Mouse (Mus musculus) CH12.LX (cell line): ENCODE data around the gene Bend3. TPM values are rescaled to one million over a fixed set of nuclear protein-coding genes. Genes with fewer than 3 reads are reported as not detected.

Experiments
- DNase-seq: peaks from one replicate; pipeline ENCODE4 v3.0.0-alpha.2; 2013; ENCODE audit errors: extremely low read depth
- H3K27ac ChIP-seq: 2 replicates; pipeline ENCODE4 v1.5.1; 2012; ENCODE audit warnings: low read depth, mild to moderate bottlenecking, control low read depth, moderate library complexity; ENCODE audit not compliant: insufficient read depth
- H3K27me3 ChIP-seq: replicated peaks from 2 replicates; pipeline ENCODE3; 2012; ENCODE audit warnings: inconsistent platforms
- H3K36me3 ChIP-seq, 2 experiments: replicated peaks in 1 of 2; 2 replicates each; pipeline versions ENCODE3 to v1.6.1; 2012; ENCODE audit warnings: inconsistent platforms in 1 of 2, low read length in 1 of 2, mild to moderate bottlenecking in 1 of 2, mixed read lengths in 1 of 2, moderate library complexity in 1 of 2; ENCODE audit not compliant: control insufficient read depth in 1 of 2, insufficient read depth in 1 of 2
- H3K4me1 ChIP-seq, 2 experiments: 2 replicates each; pipeline ENCODE4 v1.6.1; 2012; ENCODE audit warnings: inconsistent platforms in 1 of 2, moderate library complexity in 1 of 2; ENCODE audit not compliant: insufficient read depth in 2 of 2, control insufficient read depth in 1 of 2
- H3K4me2 ChIP-seq: 2 replicates; pipeline ENCODE4 v1.6.1; 2012; ENCODE audit warnings: low read depth, mild to moderate bottlenecking, control low read depth; ENCODE audit not compliant: poor library complexity, insufficient read depth, severe bottlenecking
- H3K4me3 ChIP-seq, 3 experiments: fragments of 150-350 bp in 1 of 3; sonication (generic) in 1 of 3; replicated peaks in 1 of 3; 2 replicates each; pipeline versions ENCODE3 to v1.5.1; 2011 to 2012; ENCODE audit warnings: low read depth in 2 of 3, low read length in 2 of 3, mild to moderate bottlenecking in 2 of 3, moderate library complexity in 2 of 3, control low read depth in 1 of 3, improper control_type of control experiment in 1 of 3, inconsistent platforms in 1 of 3, mixed read lengths in 1 of 3; ENCODE audit not compliant: poor library complexity in 1 of 3
- H3K79me2 ChIP-seq: replicated peaks from 2 replicates; pipeline ENCODE4 v1.6.1; 2012; ENCODE audit warnings: mild to moderate bottlenecking, moderate library complexity; ENCODE audit not compliant: control insufficient read depth, poor library complexity, insufficient read depth, severe bottlenecking; ENCODE audit errors: extremely low read depth
- H3K9ac ChIP-seq: 2 replicates; pipeline ENCODE4 v1.6.1; 2012; ENCODE audit warnings: low read depth, mild to moderate bottlenecking, control low read depth, moderate library complexity; ENCODE audit not compliant: insufficient read depth
- H3K9me3 ChIP-seq: replicated peaks from 2 replicates; pipeline ENCODE3; 2012; ENCODE audit warnings: low read length, inconsistent platforms, mixed read lengths
- BHLHE40 ChIP-seq: IDR thresholded peaks from 2 replicates; pipeline ENCODE4 v1.6.1; 2011; ENCODE audit warnings: mild to moderate bottlenecking, low read depth, low read length, improper control_type of control experiment
- CHD1 ChIP-seq: IDR thresholded peaks from 2 replicates; pipeline ENCODE4 v1.6.1; 2012; ENCODE audit warnings: low read depth, low read length, improper control_type of control experiment, inconsistent platforms
- CHD2 ChIP-seq: IDR thresholded peaks from 2 replicates; pipeline ENCODE4 v1.6.1; 2011; ENCODE audit warnings: low read length, improper control_type of control experiment
- CTCF ChIP-seq, 2 experiments: IDR thresholded peaks in 1 of 2; conservative IDR thresholded peaks in 1 of 2; 2 replicates each; pipeline ENCODE4 v1.5.1; 2011 to 2012; ENCODE audit warnings: low read depth in 2 of 2, low read length in 2 of 2, improper control_type of control experiment in 1 of 2, inconsistent platforms in 1 of 2, mild to moderate bottlenecking in 1 of 2, moderate library complexity in 1 of 2
- EP300 ChIP-seq: IDR thresholded peaks from 2 replicates; pipeline ENCODE4 v1.6.1; 2011; ENCODE audit warnings: low read length, improper control_type of control experiment
- HCFC1 ChIP-seq: IDR thresholded peaks from 2 replicates; pipeline ENCODE4 v1.6.1; 2012; ENCODE audit warnings: low read depth, mild to moderate bottlenecking, inconsistent platforms, low read length, improper control_type of control experiment
- MAX ChIP-seq: IDR thresholded peaks from 2 replicates; pipeline ENCODE4 v1.6.1; 2011; ENCODE audit warnings: low read length, improper control_type of control experiment
- MAZ ChIP-seq: IDR thresholded peaks from 2 replicates; pipeline ENCODE4 v1.6.1; 2012; ENCODE audit warnings: low read depth, mild to moderate bottlenecking, inconsistent platforms, low read length, improper control_type of control experiment, moderate library complexity
- MEF2A ChIP-seq: IDR thresholded peaks from 2 replicates; pipeline ENCODE4 v1.6.1; 2014; ENCODE audit warnings: low read depth, mild to moderate bottlenecking, inconsistent platforms, low read length, improper control_type of control experiment, borderline replicate concordance
- MYC ChIP-seq: IDR thresholded peaks from 2 replicates; pipeline ENCODE4 v1.6.1; 2011; ENCODE audit warnings: low read depth, mild to moderate bottlenecking, improper control_type of control experiment, low read length
- PAX5 ChIP-seq: IDR thresholded peaks from 2 replicates; pipeline ENCODE4 v1.6.1; 2012; ENCODE audit warnings: low read length, inconsistent platforms, mixed read lengths
- RAD21 ChIP-seq: IDR thresholded peaks from 2 replicates; pipeline ENCODE4 v1.6.1; 2011; ENCODE audit warnings: low read depth, mild to moderate bottlenecking, low read length, improper control_type of control experiment, moderate library complexity
- SIN3A ChIP-seq: IDR thresholded peaks from 2 replicates; pipeline ENCODE4 v1.6.1; 2012; ENCODE audit warnings: low read length, improper control_type of control experiment, inconsistent platforms
- SMC3 ChIP-seq: IDR thresholded peaks from 2 replicates; pipeline ENCODE4 v1.6.1; 2011; ENCODE audit warnings: low read depth, low read length, improper control_type of control experiment
- ZC3H11A ChIP-seq: IDR thresholded peaks from 2 replicates; pipeline ENCODE4 v1.6.1; 2012; ENCODE audit warnings: low read depth, mild to moderate bottlenecking, inconsistent platforms, low read length, improper control_type of control experiment
- ZKSCAN1 ChIP-seq: IDR thresholded peaks from 2 replicates; pipeline ENCODE4 v1.6.1; 2012; ENCODE audit warnings: low read depth, inconsistent platforms, low read length, improper control_type of control experiment, borderline replicate concordance
- ZMIZ1 ChIP-seq: IDR thresholded peaks from 2 replicates; pipeline ENCODE4 v1.6.1; 2012; ENCODE audit warnings: low read depth, mild to moderate bottlenecking, inconsistent platforms, low read length, improper control_type of control experiment
- dilution Hi-C: fragments of 300-500 bp; cut with MboI; formaldehyde crosslinking; loops from 2 replicates; pipeline ENCODE4 v1.14.3; 2020; ENCODE audit warnings: low sequenced_read_pairs; ENCODE audit not compliant: extremely low pct_unique_long_range_greater_than_20kb, extremely low pct_ligation_motif_present
- in situ Hi-C: fragments of 300-500 bp; cut with MboI; formaldehyde crosslinking; loops from 3 replicates; pipeline ENCODE4 v1.14.3; 2019; ENCODE audit warnings: low sequenced_read_pairs, low pct_ligation_motif_present, low pct_unique_long_range_greater_than_20kb, mixed read lengths
- polyA plus RNA-seq: library from polyadenylated mRNA; unstranded; fragments of >175 nt; gene quantifications from 2 replicates; pipeline ENCODE4 v1.2.1, GENCODE M21; 2012; ENCODE audit warnings: low read depth; ENCODE audit not compliant: insufficient read length
- total RNA-seq, 2 experiments: library from RNA; depleted of rRNA; stranded (reverse); fragments of 300-350 nt in 1 of 2; fragments of >200 nt in 1 of 2; gene quantifications; 2 replicates each; pipeline ENCODE4 v1.2.3; 2012 to 2014

Gene Bend3
- total and polyA plus RNA-seq, 3 experiments: 7.4 to 18.9 (median 8.7) TPM

DNA sequence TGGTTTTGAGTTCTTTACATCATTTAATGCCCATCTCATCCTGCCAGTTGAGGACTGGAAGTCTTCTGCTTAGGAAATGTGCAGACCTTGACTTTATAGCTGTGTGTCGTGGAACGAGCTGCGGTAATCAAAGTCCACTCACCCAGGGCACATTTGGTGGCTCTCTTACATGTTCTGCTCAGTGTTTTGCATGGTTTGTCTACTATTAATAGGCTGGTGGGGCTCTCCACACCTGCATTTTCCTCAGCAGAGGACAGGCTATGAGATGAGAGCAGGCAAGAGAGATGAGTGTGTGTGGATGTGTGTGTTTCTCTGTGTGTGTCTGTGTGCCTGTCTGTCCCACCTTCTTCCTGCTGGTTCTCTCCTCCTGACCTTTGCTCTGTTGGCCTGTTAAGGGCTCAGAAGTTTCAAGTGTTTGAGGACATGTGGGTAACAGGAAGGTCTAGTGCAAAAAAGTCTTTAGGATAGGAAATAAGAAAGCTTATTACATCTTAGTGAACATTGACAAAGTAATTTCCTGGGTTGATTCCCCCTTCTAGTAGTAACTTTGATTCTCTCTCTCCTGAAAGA is 8.9 kb downstream of the Bend3 start (continued):
- TF ChIP-seq EP300 (0 out of 2 replicates have a peak, but pooled peaks have one; percentile 22), SIN3A (no peak), BHLHE40 (no peak), SMC3 (no peak), MYC (no peak), RAD21 (no peak), MAX (no peak)

DNA sequence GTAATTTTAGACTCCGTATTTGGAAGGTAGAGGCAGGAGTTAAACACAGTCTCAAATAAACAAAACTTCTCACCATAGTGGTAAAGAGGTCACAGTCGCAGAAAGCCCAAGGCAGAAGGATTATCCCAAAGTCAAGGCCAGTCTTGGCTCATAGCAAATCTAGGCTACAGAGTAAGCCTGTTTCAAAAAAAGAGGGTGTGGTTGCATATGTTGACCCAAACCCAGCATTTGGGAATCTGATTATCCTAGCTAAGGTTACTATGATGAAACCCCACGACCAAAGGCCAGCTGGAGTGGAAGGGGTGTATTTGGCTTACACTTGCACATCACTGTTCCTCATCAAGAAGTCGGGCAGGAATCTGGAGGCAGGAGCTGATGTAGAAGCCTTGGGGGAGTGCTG is 9.6 kb downstream of the Bend3 start:
- no peak for DNase-seq
- in situ Hi-C loops (no loop called here), dilution Hi-C loops (no loop called here)
- no peak overlapping the region for H3K27ac ChIP-seq
- TF ChIP-seq ZC3H11A (no peak), MEF2A (no peak), MAZ (no peak), MYC (no peak), EP300 (no peak), CHD2 (no peak), ZKSCAN1 (no peak), RAD21 (no peak), SIN3A (no peak)
- TF ChIP-seq, all 38 proteins: peak for 0
- H3K4me3 ChIP-seq: no peak overlapping the region
- no peaks in the 10 kb centered on the region for H3K9me3 ChIP-seq
- no peaks in the 10 kb centered on the region for H3K27me3 ChIP-seq
- no peak overlapping the region for H3K9ac ChIP-seq
- no peak overlapping the region for H3K4me2 ChIP-seq
- H3K4me1 ChIP-seq: peaks cover 36 to 81% of the 10 kb centered on the region in 2 experiments
- peaks cover 0 to 16% of the 10 kb centered on the region in 2 experiments for H3K36me3 ChIP-seq
- peaks cover 48% of the 10 kb centered on the region for H3K79me2 ChIP-seq

DNA sequence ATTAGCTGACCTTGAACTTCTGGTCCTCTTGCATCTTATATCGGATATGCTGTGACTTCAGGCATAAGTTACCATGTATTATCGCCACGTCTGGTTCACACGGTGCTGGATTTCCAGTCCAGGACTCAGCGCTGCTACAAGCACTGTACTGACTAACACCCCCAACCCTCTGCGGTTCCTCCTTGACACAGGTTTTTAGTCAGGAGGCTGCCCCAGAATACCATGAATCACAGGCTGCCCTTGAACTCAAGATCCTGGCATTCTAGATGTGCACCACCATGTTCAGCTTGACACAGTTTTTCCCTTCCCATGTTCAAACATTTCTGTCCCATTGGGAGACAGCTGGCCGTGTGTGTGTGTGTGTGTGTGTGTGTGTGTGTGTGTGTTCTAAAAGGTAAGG is 10.5 kb downstream of the Bend3 start:
- Histone ChIP-seq H3K9ac (no peak overlapping the region), H3K9me3 (no peaks in the 10 kb centered on the region), H3K4me1 (peaks cover 31 to 73% of the 10 kb centered on the region in 2 experiments), H3K27me3 (no peaks in the 10 kb centered on the region), H3K36me3 (peaks cover 1 to 23% of the 10 kb centered on the region in 2 experiments), H3K27ac (no peak overlapping the region), H3K4me2 (no peak overlapping the region), H3K79me2 (peaks cover 42% of the 10 kb centered on the region), H3K4me3 (no peak overlapping the region)
- dilution Hi-C loops: no loop called here
- no peak for DNase-seq
- no peak for TF ChIP-seq CHD1
- TF ChIP-seq ZMIZ1: no peak
- TF ChIP-seq PAX5: no peak
- TF ChIP-seq EP300: no peak
- TF ChIP-seq CTCF (conservative IDR thresholded peaks at IDR 0.05 in 1 of 2, IDR thresholded peaks at IDR 0.05 in 1 of 2; ENCODE audit: low read depth in 2 of 2, low read length in 2 of 2): no peak
- no peak for TF ChIP-seq HCFC1
- in situ Hi-C loops: no loop called here
